Mouse (Mus musculus) kidney, postnatal 14 days (tissue): ENCODE results near the gene Farp1.
"Not testable (repeated sequence)": the region's sequence is repeated elsewhere in the genome, so short reads cannot be mapped to it uniquely, and the experiment has no call there.

Source experiments
- DNase-seq: peaks from one replicate; pipeline ENCODE4 v3.0.0; 2022; ENCODE audit warnings: mixed read lengths

Farp1 gene

DNA sequence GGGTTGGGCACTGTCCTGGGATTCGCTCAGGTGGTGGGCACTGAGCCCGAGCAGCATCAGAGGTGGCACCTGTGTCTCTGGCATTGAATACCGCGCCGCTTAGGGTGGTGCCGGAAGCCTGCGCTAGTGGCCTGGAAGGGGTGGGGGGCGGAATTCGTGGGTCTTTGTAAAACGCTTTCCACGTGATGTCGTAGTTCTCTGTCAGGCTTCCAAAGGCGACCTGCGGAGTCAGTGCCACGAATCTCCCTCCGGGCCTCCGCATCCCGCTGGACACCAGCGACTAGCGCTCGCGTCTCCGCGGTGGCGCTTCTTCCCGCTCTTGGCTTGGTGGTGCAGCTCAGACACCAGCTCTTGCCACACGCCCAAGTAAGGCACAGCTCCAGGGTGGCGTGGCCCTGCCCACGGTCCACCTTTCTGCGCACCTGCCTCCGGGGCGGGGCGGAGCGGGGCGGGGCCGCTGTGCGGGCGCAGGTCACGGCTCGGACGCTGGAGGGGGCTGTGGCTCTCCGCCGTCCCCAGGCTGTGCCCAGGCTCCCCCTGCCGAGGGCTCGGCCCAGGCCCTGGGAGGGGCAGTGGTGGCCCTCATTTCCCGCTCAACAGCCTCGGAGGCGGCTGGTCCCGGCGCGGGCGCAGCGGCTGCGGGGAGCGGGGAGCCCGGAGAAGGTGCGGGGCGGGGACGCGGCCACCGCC is at the start of gene Farp1:
TSS of gene Farp1 (plus strand) at position 228 of the 690 bp plus-strand sequence.
- DNase-seq, result peak; percentile 94

- no peak for DNase-seq
Observed at GRCm38 (mm10) chr14:120989126-120989525, 45.9 kb upstream of the Farp1 start.

DNA sequence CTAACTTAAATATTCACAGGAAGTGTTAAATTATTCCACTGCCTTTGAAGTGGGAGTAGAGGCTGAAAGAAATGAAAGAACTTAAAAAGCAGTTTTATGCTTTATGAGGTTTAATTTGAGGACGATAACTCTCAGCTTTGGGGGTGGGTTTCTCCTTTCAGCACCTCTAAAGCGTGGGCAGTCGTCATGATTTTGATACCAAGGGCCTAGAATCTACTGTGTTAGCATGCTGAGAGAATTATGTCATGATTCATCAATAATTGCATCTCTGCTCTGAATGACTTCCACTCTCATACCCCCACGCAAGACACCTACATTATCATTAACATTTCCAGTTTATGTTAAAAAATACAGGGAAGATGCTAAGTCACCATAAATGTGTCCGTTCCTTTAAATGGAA is 37.3 kb upstream of the Farp1 start:
- no peak for DNase-seq

GRCm38 (mm10) chr14:121000561-121001340 is 34.2 kb upstream of the Farp1 start:
- DNase-seq, result peak; percentile 8

- no peak for DNase-seq
Observed at GRCm38 (mm10) chr14:121005621-121006020, 29.4 kb upstream of the Farp1 start.

- no peak for DNase-seq
Observed at GRCm38 (mm10) chr14:121006021-121006420, 29.0 kb upstream of the Farp1 start.

DNA sequence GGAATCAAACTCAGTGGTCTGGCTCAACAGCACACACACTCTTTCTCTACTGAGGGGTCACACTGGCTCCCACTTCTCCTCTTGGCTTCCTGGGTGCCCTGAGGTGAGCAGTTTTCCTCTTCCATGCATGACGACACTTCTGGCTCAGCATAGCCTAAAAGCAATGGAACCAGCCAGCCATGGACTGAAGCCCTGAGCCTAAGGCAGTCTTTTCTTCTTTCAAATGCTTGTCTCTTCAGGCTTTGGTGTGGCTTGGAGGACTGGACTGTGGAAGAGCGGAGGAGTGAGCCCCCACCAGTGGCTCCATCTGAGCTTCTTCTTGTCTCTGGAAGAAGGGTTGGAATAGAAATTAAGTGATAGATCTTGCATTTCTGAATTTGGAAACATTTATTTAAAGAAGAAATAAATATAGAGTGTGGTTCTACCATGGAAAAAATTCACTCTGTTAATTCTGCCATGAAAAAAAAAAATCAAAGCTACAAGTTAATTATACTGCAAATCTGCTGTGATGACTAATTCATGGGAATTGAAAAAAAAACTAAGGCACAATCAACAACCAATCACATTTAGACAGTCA is 19.8 kb upstream of the Farp1 start:
- DNase-seq, result no peak

- no peak for DNase-seq
Observed at GRCm38 (mm10) chr14:121022403-121022802, 12.6 kb upstream of the Farp1 start.

DNA sequence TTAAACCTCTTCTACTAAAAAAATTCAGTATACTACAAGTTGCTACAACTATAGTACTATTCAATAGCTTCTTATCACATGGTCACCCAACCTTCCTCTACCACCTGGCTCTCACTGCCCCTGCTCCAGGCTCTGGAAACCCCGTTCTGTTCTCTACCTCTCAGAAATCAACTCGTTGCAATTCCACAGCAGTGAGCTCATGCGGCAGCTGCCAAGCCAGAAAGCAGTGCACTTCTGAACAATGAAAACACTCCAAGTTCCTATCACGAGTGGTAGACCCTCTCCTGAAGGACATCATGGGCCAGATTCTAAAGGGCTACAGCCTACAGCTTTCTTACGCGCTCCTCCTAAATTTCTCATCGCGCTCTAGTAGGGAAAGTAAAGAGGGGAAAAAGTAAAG is 9.6 kb upstream of the Farp1 start:
- no peak for DNase-seq

GRCm38 (mm10) chr14:121031396-121031795 is 3.6 kb upstream of the Farp1 start:
- no peak for DNase-seq

DNA sequence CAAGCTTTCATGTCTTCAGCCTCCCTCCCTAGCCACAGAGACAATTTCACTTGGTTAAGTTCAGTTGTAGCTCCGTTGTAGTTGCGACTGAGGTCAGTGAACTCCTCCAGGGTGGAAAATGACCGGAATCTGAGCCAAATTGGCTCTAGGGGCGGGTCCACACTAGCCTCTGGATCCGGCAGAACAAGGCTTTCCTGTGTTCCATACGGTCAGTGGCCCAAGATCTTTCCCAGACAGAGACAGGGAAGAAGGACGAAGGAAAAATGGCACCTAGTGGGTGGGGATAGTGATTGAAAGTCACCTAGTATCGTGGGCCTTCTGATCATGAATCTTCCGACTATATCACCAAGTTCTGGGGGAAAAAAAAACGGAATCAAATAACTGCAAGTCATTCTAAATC is 475 bp upstream of the Farp1 start:
- DNase-seq, result peak; percentile 65

GRCm38 (mm10) chr14:121035663-121036473 is 868 bp downstream of the Farp1 start:
- DNase-seq, result peak; percentile 84

GRCm38 (mm10) chr14:121036612-121037221 is 1.7 kb downstream of the Farp1 start:
- peak; percentile 41 for DNase-seq

- DNase-seq, result no peak
Observed at GRCm38 (mm10) chr14:121037276-121037675, 2.3 kb downstream of the Farp1 start.

DNA sequence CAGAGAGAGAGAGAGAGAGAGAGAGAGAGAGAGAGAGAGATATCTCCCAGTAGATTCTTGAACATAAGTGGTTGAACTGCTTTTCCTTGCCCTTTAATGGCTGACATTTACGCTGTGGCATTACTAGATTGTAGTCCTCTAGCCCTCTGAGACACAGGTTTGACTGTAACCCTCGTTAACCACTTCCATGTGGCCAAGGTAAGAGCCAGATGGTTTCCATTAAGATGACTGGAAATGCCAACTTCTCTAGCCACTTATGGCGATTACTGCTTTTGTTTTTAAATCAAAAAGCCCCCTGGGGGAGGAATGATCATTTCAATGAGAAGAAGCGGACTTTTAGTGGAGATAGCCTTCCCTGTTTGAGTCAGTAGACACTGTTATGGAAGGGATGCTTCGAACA is 3.7 kb downstream of the Farp1 start:
- no peak for DNase-seq

DNA sequence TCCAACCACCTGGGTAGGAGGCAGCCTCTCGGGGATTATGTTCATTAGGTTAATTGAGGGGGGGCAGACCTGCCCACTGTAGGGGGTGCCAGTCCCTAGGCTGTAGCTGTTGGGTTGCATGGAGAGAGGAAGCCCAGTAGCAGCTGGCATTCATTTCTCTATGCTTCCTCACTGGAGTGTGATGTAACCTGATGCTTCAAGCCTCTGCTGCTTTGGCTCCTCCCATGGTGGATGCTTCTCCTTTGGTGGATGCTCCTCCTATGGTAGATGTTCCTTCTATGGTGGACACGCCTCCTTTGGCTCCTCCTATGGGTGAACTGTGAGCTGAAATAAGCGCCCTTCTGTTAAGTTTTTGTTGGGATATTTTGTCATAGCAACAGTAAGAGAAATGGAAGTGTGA is 9.1 kb downstream of the Farp1 start:
- no peak for DNase-seq

DNA sequence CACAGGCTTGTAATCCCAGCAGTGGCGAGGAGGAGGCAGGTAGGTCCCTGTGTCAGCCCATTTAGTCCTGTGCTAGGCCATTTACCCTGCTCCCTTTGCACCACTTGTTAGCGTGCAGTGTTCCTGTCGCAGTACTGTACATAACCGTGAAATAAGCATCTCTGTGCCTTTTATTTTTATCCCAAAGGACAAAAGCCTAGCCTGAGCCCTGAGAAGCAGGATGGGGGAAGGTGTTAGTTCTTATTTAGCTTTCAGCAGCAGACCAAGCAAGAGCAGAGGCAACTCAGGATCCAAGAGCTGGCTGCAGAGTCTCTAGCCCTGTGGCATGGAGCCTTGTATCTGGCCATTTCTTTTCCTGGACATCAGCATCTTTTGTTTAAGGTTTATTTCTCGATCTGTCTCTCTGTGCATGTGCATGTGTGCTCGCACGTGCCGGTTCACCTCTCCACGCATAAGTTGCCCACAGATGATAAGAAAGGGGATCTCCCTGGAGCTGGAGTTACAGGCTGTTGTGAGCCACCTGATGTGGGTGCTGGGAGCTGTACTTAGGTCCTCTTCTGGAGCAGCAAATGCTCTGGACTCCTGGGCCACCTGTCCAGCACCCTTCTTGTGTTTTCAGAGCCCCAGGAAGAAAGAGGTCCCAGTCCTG is 11.4 kb downstream of the Farp1 start:
- no peak for DNase-seq

DNA sequence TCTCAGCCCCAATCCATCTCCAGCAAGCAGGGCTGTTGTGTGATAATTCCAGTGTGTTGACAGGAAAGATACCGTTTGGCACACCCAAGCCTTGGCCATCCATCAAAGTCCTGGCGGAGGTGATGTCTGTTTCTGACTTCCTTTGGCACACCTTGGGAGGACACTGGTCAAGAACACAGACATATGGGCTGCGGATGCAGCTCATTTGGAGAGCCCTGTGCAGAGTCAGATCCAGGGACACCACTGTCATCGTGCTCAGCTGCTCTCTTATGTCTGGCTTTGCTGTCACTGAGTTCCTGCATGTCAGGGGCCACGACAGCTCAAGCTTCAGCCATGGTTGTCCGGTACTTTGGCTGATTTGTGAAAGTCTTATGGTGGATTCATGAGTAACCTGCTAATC is 12.8 kb downstream of the Farp1 start:
- no peak for DNase-seq

GRCm38 (mm10) chr14:121051002-121051401 is 16.0 kb downstream of the Farp1 start:
- not testable (repeated sequence) for DNase-seq

- peak; percentile 81 for DNase-seq
Observed at GRCm38 (mm10) chr14:121053020-121053518, 18.1 kb downstream of the Farp1 start.

GRCm38 (mm10) chr14:121054062-121054461 is 19.1 kb downstream of the Farp1 start:
- no peak for DNase-seq

DNA sequence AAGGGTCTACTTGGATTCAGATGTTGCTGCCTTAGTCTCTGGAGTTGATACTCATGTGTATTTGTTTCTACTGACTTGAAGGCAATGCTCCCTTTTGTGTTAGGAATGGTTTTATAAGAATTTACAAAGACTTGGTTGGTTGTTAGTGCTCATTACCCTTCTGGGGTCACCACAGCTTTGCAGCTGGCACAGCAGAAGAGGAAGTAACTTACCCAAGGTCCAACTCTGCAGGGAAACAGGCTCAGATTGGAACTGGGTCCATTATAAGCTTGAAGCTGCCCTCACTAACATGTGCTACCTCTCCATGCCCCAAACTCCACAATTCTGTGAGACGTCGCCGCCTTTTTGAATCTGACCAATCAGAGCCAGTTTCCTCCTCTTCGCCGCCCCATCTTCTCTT is 22.8 kb downstream of the Farp1 start:
- no peak for DNase-seq
